Mouse (Mus musculus): ENCODE results near the gene Adam1b. TPM values are rescaled to one million over a fixed set of nuclear protein-coding genes. Genes with fewer than 3 reads are reported as not detected.

The Adam1b gene
- total RNA-seq, 2 experiments from 2014 or later, result not detected

DNA sequence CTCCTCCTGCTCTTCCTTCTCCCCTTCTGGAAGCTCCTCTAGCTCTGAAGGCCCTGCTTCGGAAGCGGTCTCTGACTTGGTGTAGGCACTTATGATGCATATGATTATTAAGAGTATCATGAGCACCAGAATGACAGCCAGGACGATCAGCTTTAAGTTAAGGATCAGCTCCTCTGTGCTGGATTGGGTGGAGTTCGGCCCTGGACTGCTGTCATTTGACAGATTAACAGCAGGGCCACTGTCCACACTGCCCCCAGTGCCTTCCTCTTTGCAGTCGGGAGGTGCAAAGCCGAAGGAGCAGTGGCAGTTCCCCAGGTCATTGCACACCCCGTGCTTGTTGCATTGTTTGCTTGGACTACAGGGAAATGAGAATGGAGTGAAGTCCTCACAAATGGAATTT is 2.5 kb downstream of the Adam1b start:
- DNase-seq (ENCODE audit: low spot score in 2 of 2), result no peak

GRCm38 (mm10) chr5:121493305-121493704 is 9.9 kb downstream of the Adam1b start:
- no peak for DNase-seq (ENCODE audit: low spot score in 2 of 2)

- no peak for DNase-seq (ENCODE audit: low spot score in 2 of 2)
Observed at GRCm38 (mm10) chr5:121484801-121485200, 18.4 kb downstream of the Adam1b start.

DNA sequence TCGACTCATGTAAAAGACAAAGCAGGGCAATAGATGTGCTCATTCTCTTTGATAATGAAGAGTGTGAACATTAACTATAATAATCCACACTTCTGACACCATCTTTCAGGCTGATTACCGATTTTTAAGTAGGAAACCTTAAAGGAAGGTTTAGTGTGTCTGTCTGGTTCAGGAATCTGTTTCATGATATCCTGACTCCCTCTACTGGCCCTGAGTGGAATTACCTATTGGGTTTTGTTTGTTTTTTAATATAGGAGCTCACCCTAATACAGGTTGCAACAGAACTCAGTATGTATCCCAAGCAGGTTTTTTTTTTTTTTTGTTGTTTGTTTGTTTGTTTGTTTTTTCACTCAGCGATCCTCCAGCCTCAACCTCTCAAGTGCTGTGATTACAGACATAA is 25.6 kb downstream of the Adam1b start:
- DNase-seq (ENCODE audit: low spot score in 2 of 2), result no peak

GRCm38 (mm10) chr5:121476040-121476439 is 27.2 kb downstream of the Adam1b start:
- DNase-seq (ENCODE audit: low spot score in 2 of 2), result no peak

DNA sequence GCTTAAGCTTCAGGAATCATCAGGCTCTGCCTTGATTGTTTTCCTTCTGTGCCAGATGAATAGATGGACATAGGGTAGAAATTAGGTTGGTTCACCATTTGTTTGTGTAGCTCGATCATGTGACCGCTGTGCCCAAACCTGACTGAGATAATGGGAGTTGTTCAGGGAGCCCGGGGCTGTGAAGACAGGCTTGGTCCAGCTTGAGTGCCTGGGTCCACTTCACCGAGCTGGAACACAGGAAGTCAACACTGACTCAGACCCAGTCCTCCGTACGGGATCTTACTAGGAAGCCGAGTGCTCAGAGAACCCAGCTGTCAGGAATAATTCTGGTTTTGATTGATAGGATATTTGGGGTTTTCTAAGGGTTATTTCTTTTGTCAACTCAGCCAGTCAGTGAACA is 28.6 kb downstream of the Adam1b start:
- no peak for DNase-seq (ENCODE audit: low spot score in 2 of 2)

GRCm38 (mm10) chr5:121472411-121472810 is 30.8 kb downstream of the Adam1b start:
- DNase-seq (ENCODE audit: low spot score in 2 of 2), result no peak

DNA sequence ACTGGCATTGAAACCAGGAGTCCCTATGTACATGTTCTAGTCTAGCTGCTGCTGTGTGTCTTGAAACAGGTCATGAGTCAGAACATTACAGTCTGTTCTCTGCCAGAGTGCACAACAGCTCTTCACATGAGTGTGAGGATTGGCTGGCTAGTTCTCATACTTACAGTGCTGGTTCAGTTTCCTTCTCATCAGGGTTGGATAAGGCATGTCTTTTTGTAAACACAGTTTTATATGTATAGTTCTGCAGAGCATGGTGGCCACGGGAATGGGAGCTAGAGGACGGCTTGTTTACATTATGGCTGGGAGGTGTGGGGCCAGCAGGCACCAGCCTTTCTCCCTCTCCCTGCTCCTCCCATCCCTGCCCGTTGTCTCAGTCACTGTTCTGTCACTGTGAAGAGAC is 33.7 kb downstream of the Adam1b start:
- DNase-seq (ENCODE audit: low spot score in 2 of 2), result no peak

DNA sequence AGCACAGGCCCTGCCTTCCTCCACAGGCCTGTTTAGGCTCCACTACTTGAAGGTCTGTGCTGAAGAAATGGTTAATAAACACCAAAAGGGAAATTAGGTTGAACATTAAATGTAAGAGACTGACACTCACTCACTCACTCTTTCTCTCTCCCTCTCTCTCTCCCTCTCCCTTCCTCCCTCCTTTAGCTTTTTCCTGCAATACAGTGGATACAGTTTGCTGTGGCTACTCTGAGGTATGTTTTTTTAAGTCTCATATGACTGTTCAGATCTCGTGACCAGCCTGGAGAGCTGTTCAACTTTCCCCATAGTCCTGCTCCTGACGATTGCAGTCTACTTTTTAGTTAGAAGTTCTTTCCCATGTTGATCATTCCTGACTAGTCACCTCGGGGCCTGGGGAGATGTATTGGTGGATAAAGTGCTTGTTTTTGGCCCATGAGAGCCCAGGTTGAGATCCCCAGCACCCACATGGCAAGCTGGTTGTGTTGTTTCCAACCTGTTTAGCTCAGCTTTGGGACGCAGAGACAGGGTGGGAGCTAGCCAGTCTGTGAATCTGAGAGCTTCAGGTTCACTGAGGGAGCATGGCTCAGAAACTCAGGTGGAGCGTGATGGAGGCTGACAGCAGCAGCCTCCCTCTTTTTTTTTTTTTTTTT is 39.5 kb downstream of the Adam1b start:
- DNase-seq (ENCODE audit: low spot score in 2 of 2), result no peak

GRCm38 (mm10) chr5:121462967-121463366 is 40.3 kb downstream of the Adam1b start:
- DNase-seq (ENCODE audit: low spot score in 2 of 2), result no peak

GRCm38 (mm10) chr5:121462171-121462502 is 41.1 kb downstream of the Adam1b start:
- DNase-seq (ENCODE audit: low spot score in 2 of 2), result no peak

DNA sequence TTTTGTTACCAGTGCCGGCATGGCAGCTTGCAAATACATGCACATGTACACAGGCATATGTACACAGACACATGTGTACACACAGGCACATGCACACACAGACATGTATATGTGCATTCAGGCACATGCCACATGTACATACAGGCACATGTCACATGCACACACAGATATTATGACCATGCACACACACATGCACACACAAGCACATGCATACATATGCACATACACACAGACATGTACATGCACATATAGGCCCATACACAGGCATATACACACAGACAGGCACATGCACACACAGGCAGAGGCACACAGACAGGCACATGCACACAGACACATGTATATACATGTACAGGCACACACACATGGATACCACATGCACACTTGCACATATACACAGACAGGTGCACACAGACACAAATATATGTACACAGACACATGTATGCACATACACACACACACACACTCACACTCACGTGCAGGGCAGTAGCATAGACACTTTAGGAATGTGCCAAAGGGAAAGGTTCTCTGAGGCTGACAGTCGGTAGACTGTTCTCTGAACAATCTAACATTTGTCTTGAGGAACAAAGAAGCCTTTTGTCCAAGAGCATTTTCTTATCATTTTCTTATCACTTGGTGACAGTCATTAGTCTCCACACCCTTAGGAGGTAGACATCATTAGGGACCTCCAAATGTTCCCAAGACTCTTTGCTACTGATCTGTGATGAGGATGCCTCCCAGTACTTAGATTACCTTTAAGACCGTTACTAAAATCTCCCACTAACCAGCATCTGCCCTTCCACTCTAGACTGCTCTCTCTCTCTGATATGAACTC is 41.7 kb downstream of the Adam1b start:
- DNase-seq (ENCODE audit: low spot score in 2 of 2), result no peak

DNA sequence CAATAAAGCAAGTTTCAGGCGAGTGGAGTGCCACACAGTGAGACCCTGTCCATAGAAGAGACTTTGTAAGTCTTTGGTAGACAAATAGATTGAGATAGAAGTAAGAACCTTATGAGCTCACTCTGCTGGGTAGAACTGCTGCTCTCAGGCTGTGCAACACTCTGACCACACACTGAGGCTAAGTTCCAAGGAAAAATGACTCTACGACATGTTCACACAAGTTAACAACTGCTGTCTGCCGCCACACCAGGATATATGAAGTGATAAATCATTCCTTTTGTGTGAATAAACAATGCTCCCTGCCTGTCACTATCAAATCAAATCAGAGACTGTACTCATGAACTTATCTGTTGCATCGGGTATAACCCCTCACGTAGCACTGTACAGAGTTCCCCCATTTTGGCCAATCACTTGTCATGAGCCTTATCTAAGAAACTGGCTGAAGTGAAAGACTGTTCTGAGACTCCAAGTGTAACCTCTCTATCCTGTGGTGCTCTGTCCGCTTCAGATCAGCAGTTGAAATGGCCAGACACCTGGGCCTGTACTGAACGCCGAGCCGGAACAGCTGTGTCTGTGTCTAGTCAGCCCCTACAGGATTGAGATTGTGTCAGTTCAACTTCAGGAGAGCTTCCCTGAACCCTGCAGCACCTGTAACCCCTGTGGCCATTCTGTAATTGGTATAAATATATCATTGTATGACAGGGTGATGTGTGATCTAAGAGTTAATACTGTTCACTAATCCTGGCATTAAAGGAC is 47.5 kb downstream of the Adam1b start:
- no peak for DNase-seq (ENCODE audit: low spot score in 2 of 2)

GRCm38 (mm10) chr5:121454503-121454782 is 48.8 kb downstream of the Adam1b start:
- DNase-seq (ENCODE audit: low spot score in 2 of 2), result no peak

- no peak for DNase-seq (ENCODE audit: low spot score in 2 of 2)
Observed at GRCm38 (mm10) chr5:121453743-121454502, 49.3 kb downstream of the Adam1b start.

GRCm38 (mm10) chr5:121452906-121453305 is 50.3 kb downstream of the Adam1b start:
- no peak for DNase-seq (ENCODE audit: low spot score in 2 of 2)

- peak; percentile 98 for DNase-seq (ENCODE audit: low spot score in 2 of 2)
Observed at GRCm38 (mm10) chr5:121452026-121452869, 51.0 kb downstream of the Adam1b start, which contains the start of gene Erp29. Gene Erp29 (minus strand): TSS chr5:121452506.

- DNase-seq (ENCODE audit: low spot score in 2 of 2), result no peak
Observed at GRCm38 (mm10) chr5:121451644-121452025, 51.6 kb downstream of the Adam1b start, which contains the start of gene Tmem116. Gene Tmem116 (plus strand): TSS chr5:121451893.

DNA sequence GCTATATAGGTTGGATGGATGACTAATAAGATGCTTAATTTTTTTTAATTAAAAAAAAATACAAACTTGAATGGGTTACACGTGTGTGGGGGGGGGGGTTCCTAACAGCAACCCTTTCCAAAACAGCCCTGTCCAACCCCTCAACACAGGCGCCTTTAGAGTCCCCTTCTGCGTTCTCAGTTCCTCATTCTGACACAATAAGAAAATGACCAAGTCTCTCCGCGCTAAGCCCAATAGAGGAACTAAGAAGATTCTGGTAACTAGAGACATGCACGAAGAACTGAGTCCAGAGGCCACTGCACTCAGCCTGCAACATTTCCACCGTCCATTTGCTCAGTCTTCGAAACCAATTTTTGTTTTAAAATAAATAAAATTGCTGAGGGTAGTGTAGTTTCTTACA is 52.0 kb downstream of the Adam1b start:
- no peak for DNase-seq (ENCODE audit: low spot score in 2 of 2)

- no peak for DNase-seq (ENCODE audit: low spot score in 2 of 2)
Observed at GRCm38 (mm10) chr5:121450476-121450875, 52.8 kb downstream of the Adam1b start.
